Mouse (Mus musculus): ENCODE results near the gene Tbrg4. TPM values are rescaled to one million over a fixed set of nuclear protein-coding genes. Genes with fewer than 3 reads are reported as not detected.
A peak's percentile ranks its signal among the peaks of the same experiment; 100 is the strongest.
"Not testable (repeated sequence)": the region's sequence is repeated elsewhere in the genome, so short reads cannot be mapped to it uniquely, and the experiment has no call there.

Gene Tbrg4
- total and polyA plus RNA-seq, 2 experiments: 17.7 to 71.0 TPM

- H3K79me2 ChIP-seq (ENCODE audit: control insufficient read depth, insufficient read depth, low read length): no peaks in the 10 kb centered on the region
- WGBS: 75% methylated on average over 2 of the region's 2 CpGs
- DNase-seq (ENCODE audit: extremely low read depth, low read depth, low spot score): no peak
- H3K27me3 ChIP-seq (ENCODE audit: control insufficient read depth, insufficient read depth, low read length): no peaks in the 10 kb centered on the region
- H3K27ac ChIP-seq (replicated peaks; ENCODE audit: insufficient read depth, low read depth, low read length): no peak overlapping the region
- no peaks in the 10 kb centered on the region for H3K4me1 ChIP-seq (ENCODE audit: control insufficient read depth, insufficient read depth, low read length)
- H3K36me3 ChIP-seq (ENCODE audit: control insufficient read depth, insufficient read depth, low read length): no peaks in the 10 kb centered on the region
- no peak overlapping the region for H3K4me3 ChIP-seq (ENCODE audit: insufficient read depth, low read depth, low read length)
- no peak overlapping the region for H3K9ac ChIP-seq (ENCODE audit: low read depth, low read length)
- TF ChIP-seq POLR2A (IDR thresholded peaks at IDR 0.05; ENCODE audit: extremely low read depth, insufficient read depth, low read length) (no peak), CTCF (IDR thresholded peaks at IDR 0.05; ENCODE audit: low read depth, low read length) (no peak)
Measured at GRCm38 (mm10) chr11:6666634-6667033, 40.8 kb upstream of the Tbrg4 start.

GRCm38 (mm10) chr11:6661206-6661605 lies 35.3 kb upstream of the Tbrg4 start:
- H3K9ac ChIP-seq (ENCODE audit: low read depth, low read length): no peak overlapping the region
- H3K36me3 ChIP-seq (ENCODE audit: control insufficient read depth, insufficient read depth, low read length): no peaks in the 10 kb centered on the region
- H3K4me1 ChIP-seq (ENCODE audit: control insufficient read depth, insufficient read depth, low read length): no peaks in the 10 kb centered on the region
- H3K27ac ChIP-seq (replicated peaks; ENCODE audit: insufficient read depth, low read depth, low read length): no peak overlapping the region
- no peaks in the 10 kb centered on the region for H3K79me2 ChIP-seq (ENCODE audit: control insufficient read depth, insufficient read depth, low read length)
- H3K27me3 ChIP-seq (ENCODE audit: control insufficient read depth, insufficient read depth, low read length): no peaks in the 10 kb centered on the region
- H3K4me3 ChIP-seq (ENCODE audit: insufficient read depth, low read depth, low read length): no peak overlapping the region
- no peak for DNase-seq (ENCODE audit: extremely low read depth, low read depth, low spot score)
- TF ChIP-seq POLR2A (IDR thresholded peaks at IDR 0.05; ENCODE audit: extremely low read depth, insufficient read depth, low read length) (no peak), CTCF (IDR thresholded peaks at IDR 0.05; ENCODE audit: low read depth, low read length) (no peak)
- WGBS: 84% methylated on average over 14 of the region's 14 CpGs

DNA sequence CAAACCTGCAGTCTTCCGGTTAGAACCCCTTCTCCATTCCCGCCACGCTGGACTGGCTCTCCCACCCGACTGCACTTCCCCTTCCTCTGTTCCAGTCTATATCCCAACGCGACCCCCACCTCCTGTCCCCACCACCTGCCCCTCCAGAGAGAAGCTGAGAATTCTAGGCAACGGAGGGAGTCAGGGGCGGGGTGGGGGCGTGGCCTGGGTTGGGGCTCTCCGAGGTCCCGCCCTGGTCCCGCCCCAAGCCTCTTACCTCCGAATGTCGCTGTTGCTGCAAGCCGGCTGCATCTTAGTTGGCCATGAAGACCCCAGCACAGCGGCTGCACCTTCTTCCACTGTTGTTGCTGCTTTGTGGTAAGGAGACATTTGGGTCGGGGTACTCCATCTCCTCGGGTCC lies 32.4 kb upstream of the Tbrg4 start, which contains the start of gene Ramp3:
Gene Ramp3, plus strand, starts transcription at position 251 of the 400 bp plus-strand sequence.
- no peak for DNase-seq (ENCODE audit: extremely low read depth, low read depth, low spot score)
- Histone ChIP-seq H3K27me3 (ENCODE audit: control insufficient read depth, insufficient read depth, low read length) (no peaks in the 10 kb centered on the region), H3K36me3 (ENCODE audit: control insufficient read depth, insufficient read depth, low read length) (no peaks in the 10 kb centered on the region), H3K4me1 (ENCODE audit: control insufficient read depth, insufficient read depth, low read length) (no peaks in the 10 kb centered on the region), H3K27ac (replicated peaks; ENCODE audit: insufficient read depth, low read depth, low read length) (no peak within 1 kb of the TSS), H3K4me3 (ENCODE audit: insufficient read depth, low read depth, low read length) (peak within 1 kb of the TSS; percentile 39; the same call in 1 of the 2 replicates), H3K9ac (ENCODE audit: low read depth, low read length) (no peak within 1 kb of the TSS), H3K79me2 (ENCODE audit: control insufficient read depth, insufficient read depth, low read length) (no peaks in the 10 kb centered on the region)
- WGBS: 3% methylated on average over 16 of the region's 18 CpGs
- TF ChIP-seq CTCF (IDR thresholded peaks at IDR 0.05; ENCODE audit: low read depth, low read length) (no peak), POLR2A (IDR thresholded peaks at IDR 0.05; ENCODE audit: extremely low read depth, insufficient read depth, low read length) (no peak)

- Histone ChIP-seq H3K4me1 (ENCODE audit: control insufficient read depth, insufficient read depth, low read length) (no peaks in the 10 kb centered on the region), H3K27me3 (ENCODE audit: control insufficient read depth, insufficient read depth, low read length) (no peaks in the 10 kb centered on the region), H3K27ac (replicated peaks; ENCODE audit: insufficient read depth, low read depth, low read length) (no peak overlapping the region), H3K36me3 (ENCODE audit: control insufficient read depth, insufficient read depth, low read length) (no peaks in the 10 kb centered on the region), H3K79me2 (ENCODE audit: control insufficient read depth, insufficient read depth, low read length) (no peaks in the 10 kb centered on the region), H3K9ac (ENCODE audit: low read depth, low read length) (no peak overlapping the region), H3K4me3 (ENCODE audit: insufficient read depth, low read depth, low read length) (no peak overlapping the region)
- TF ChIP-seq POLR2A (IDR thresholded peaks at IDR 0.05; ENCODE audit: extremely low read depth, insufficient read depth, low read length) (no peak), CTCF (IDR thresholded peaks at IDR 0.05; ENCODE audit: low read depth, low read length) (peak; percentile 72)
- 0% methylated on average over 2 of the region's 2 CpGs for WGBS
- DNase-seq (ENCODE audit: extremely low read depth, low read depth, low spot score): peak; percentile 62
Measured at GRCm38 (mm10) chr11:6654903-6655302, 29.0 kb upstream of the Tbrg4 start.

DNA sequence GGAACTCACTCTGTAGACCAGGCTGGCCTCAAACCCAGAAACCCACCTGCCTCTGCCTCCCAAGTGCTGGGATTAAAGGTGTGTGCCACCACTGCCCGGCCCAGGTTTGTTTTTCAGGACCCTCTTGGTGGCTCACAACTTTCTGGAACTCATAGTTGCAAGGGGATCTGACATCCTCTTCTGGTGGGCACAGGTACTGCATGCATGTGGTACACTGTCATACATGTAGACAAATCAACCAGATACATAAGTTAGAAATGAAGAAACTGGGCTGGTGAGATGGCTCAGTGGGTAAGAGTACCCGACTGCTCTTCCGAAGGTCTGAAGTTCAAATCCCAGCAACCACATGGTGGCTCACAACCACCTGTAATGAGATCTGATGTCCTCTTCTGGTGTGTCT lies 27.1 kb upstream of the Tbrg4 start:
- H3K9ac ChIP-seq (ENCODE audit: low read depth, low read length); H3K27ac ChIP-seq (replicated peaks; ENCODE audit: insufficient read depth, low read depth, low read length); DNase-seq (ENCODE audit: extremely low read depth, low read depth, low spot score); H3K4me3 ChIP-seq (ENCODE audit: insufficient read depth, low read depth, low read length); H3K27me3 ChIP-seq (ENCODE audit: control insufficient read depth, insufficient read depth, low read length); H3K4me1 ChIP-seq (ENCODE audit: control insufficient read depth, insufficient read depth, low read length); H3K36me3 ChIP-seq (ENCODE audit: control insufficient read depth, insufficient read depth, low read length); H3K79me2 ChIP-seq (ENCODE audit: control insufficient read depth, insufficient read depth, low read length): not testable (repeated sequence)
- 78% methylated on average over 3 of the region's 3 CpGs for WGBS

- Histone ChIP-seq H3K9ac (ENCODE audit: low read depth, low read length) (no peak overlapping the region), H3K4me3 (ENCODE audit: insufficient read depth, low read depth, low read length) (no peak overlapping the region), H3K79me2 (ENCODE audit: control insufficient read depth, insufficient read depth, low read length) (no peaks in the 10 kb centered on the region), H3K36me3 (ENCODE audit: control insufficient read depth, insufficient read depth, low read length) (no peaks in the 10 kb centered on the region), H3K27me3 (ENCODE audit: control insufficient read depth, insufficient read depth, low read length) (no peaks in the 10 kb centered on the region), H3K4me1 (ENCODE audit: control insufficient read depth, insufficient read depth, low read length) (no peaks in the 10 kb centered on the region), H3K27ac (replicated peaks; ENCODE audit: insufficient read depth, low read depth, low read length) (no peak overlapping the region)
- DNase-seq (ENCODE audit: extremely low read depth, low read depth, low spot score): no peak
- 79% methylated on average over 7 of the region's 7 CpGs for WGBS
- TF ChIP-seq POLR2A (IDR thresholded peaks at IDR 0.05; ENCODE audit: extremely low read depth, insufficient read depth, low read length): no peak
- TF ChIP-seq CTCF (IDR thresholded peaks at IDR 0.05; ENCODE audit: low read depth, low read length): no peak
Measured at GRCm38 (mm10) chr11:6650519-6650918, 24.7 kb upstream of the Tbrg4 start.

All from liver, adult 2 months (tissue).